Mouse (Mus musculus): ENCODE measurements at regions not wholly inside any gene's neighbourhood (a gene's known extent, or its start where the extent isn't known, plus 50 kb on each side); places are given as distances from the start of the nearest gene placed in this dataset.

- no peak for DNase-seq (ENCODE audit: low spot score)
Measured at GRCm38 (mm10) chr6:52368734-52369412, 55.6 kb downstream of the Evx1 start.

- DNase-seq (ENCODE audit: low spot score) = no peak
Measured at GRCm38 (mm10) chr6:52370806-52371360, 57.6 kb downstream of the Evx1 start.

- DNase-seq (ENCODE audit: low spot score) = no peak
Measured at GRCm38 (mm10) chr6:52379146-52379545, 65.8 kb downstream of the Evx1 start.

- no peak for DNase-seq (ENCODE audit: low spot score)
Measured at GRCm38 (mm10) chr6:52379588-52379987, 66.3 kb downstream of the Evx1 start.

GRCm38 (mm10) chr6:52385044-52385443 lies 71.7 kb downstream of the Evx1 start:
- no peak for DNase-seq (ENCODE audit: low spot score)

GRCm38 (mm10) chr6:52401404-52401803 lies 88.1 kb downstream of the Evx1 start:
- no peak for DNase-seq (ENCODE audit: low spot score)

- DNase-seq (ENCODE audit: low spot score) = no peak
Measured at GRCm38 (mm10) chr6:52409991-52410390, 96.7 kb downstream of the Evx1 start.

GRCm38 (mm10) chr6:52410711-52411110 lies 97.4 kb downstream of the Evx1 start:
- DNase-seq (ENCODE audit: low spot score) = peak; percentile 20

- DNase-seq (ENCODE audit: low spot score) = no peak
Measured at GRCm38 (mm10) chr6:52411302-52411701, 98.0 kb downstream of the Evx1 start.

GRCm38 (mm10) chr6:52413639-52414038 lies 100.3 kb downstream of the Evx1 start:
- DNase-seq (ENCODE audit: low spot score) = no peak

GRCm38 (mm10) chr6:52415341-52415946 lies 102.1 kb downstream of the Evx1 start:
- DNase-seq (ENCODE audit: low spot score) = no peak

- DNase-seq (ENCODE audit: low spot score) = no peak
Measured at GRCm38 (mm10) chr6:52416491-52416890, 103.2 kb downstream of the Evx1 start.

- no peak for DNase-seq (ENCODE audit: low spot score)
Measured at GRCm38 (mm10) chr6:52417439-52418124, 104.3 kb downstream of the Evx1 start.

- no peak for DNase-seq (ENCODE audit: low spot score)
Measured at GRCm38 (mm10) chr6:52418451-52419170, 105.3 kb downstream of the Evx1 start.

GRCm38 (mm10) chr6:52420276-52420970 lies 107.1 kb downstream of the Evx1 start:
- DNase-seq (ENCODE audit: low spot score) = no peak

- DNase-seq (ENCODE audit: low spot score) = no peak
Measured at GRCm38 (mm10) chr6:52421771-52422170, 108.5 kb downstream of the Evx1 start.

GRCm38 (mm10) chr6:52422686-52423085 lies 109.4 kb downstream of the Evx1 start:
- DNase-seq (ENCODE audit: low spot score) = no peak

- no peak for DNase-seq (ENCODE audit: low spot score)
Measured at GRCm38 (mm10) chr6:52423581-52424107, 110.3 kb downstream of the Evx1 start.

GRCm38 (mm10) chr6:52424440-52424839 lies 111.1 kb downstream of the Evx1 start:
- DNase-seq (ENCODE audit: low spot score) = no peak

- no peak for DNase-seq (ENCODE audit: low spot score)
Measured at GRCm38 (mm10) chr6:52425082-52425481, 111.8 kb downstream of the Evx1 start.

- DNase-seq (ENCODE audit: low spot score) = no peak
Measured at GRCm38 (mm10) chr6:52428489-52429203, 115.3 kb downstream of the Evx1 start.
